ENCODE assay signal across 7 mouse cellular contexts in genomic region chr17:56425941-56426340, GRCm38 (mm10). TPM values are rescaled to one million over a fixed set of nuclear protein-coding genes. Genes with fewer than 3 reads are reported as not detected.
DNase-seq lines count a peak whose midpoint lies in the region; ATAC-seq lines count a peak whose summit lies in the region.

No protein-coding gene starts in this region.

- 33% methylated on average over 3 of the region's 3 CpGs for WGBS in lung, embryonic 16.5 days
- WGBS in forebrain, embryonic 14.5 days, result 21% methylated on average over 3 of the region's 3 CpGs
- WGBS in limb, embryonic 15.5 days, result 31% methylated on average over 3 of the region's 3 CpGs
- 42% methylated on average over 3 of the region's 3 CpGs for WGBS in stomach, embryonic 15.5 days

- H3K36me3 ChIP-seq in lung, embryonic 16.5 days (ENCODE audit: control insufficient read depth, insufficient read depth, low read length), result peaks cover 23% of the 10 kb centered on the region
- peaks cover 94% of the 10 kb centered on the region for H3K36me3 ChIP-seq in forebrain, embryonic 14.5 days (ENCODE audit: control insufficient read depth, insufficient read depth, low read length)
- H3K36me3 ChIP-seq in limb, embryonic 15.5 days, result peaks cover 67% of the 10 kb centered on the region
- peaks cover 34% of the 10 kb centered on the region for H3K36me3 ChIP-seq in stomach, embryonic 15.5 days

- peak overlapping the region; percentile 89 for H3K4me2 ChIP-seq in lung, embryonic 16.5 days (ENCODE audit: low read depth, low read length)
- peak overlapping the region; percentile 49 for H3K4me2 ChIP-seq in forebrain, embryonic 14.5 days (ENCODE audit: low read length)
- peak overlapping the region; percentile 82 for H3K4me2 ChIP-seq in limb, embryonic 15.5 days
- H3K4me2 ChIP-seq in stomach, embryonic 15.5 days, result peak overlapping the region; percentile 91

- peak overlapping the region; percentile 77 for H3K27ac ChIP-seq in lung, embryonic 16.5 days (ENCODE audit: low read length)
- H3K27ac ChIP-seq in forebrain, embryonic 14.5 days (ENCODE audit: low read depth, low read length), result peak overlapping the region; percentile 70; the same call in 1 of the 2 replicates
- H3K27ac ChIP-seq in limb, embryonic 15.5 days, result peak overlapping the region; percentile 83
- H3K27ac ChIP-seq in stomach, embryonic 15.5 days, result peak overlapping the region; percentile 80; the same call in 1 of the 2 replicates

- no peaks in the 10 kb centered on the region for H3K27me3 ChIP-seq in lung, embryonic 16.5 days (ENCODE audit: control insufficient read depth, insufficient read depth, low read depth, low read length)
- no peaks in the 10 kb centered on the region for H3K27me3 ChIP-seq in forebrain, embryonic 14.5 days (replicated peaks; ENCODE audit: control insufficient read depth, insufficient read depth, low read length)
- no peaks in the 10 kb centered on the region for H3K27me3 ChIP-seq in limb, embryonic 15.5 days
- H3K27me3 ChIP-seq in stomach, embryonic 15.5 days (replicated peaks), result no peaks in the 10 kb centered on the region

- no peaks in the 10 kb centered on the region for H3K9me3 ChIP-seq in lung, embryonic 16.5 days (ENCODE audit: control insufficient read depth, low read length)
- H3K9me3 ChIP-seq in forebrain, embryonic 14.5 days (replicated peaks; ENCODE audit: control insufficient read depth, low read length), result no peaks in the 10 kb centered on the region
- no peaks in the 10 kb centered on the region for H3K9me3 ChIP-seq in limb, embryonic 15.5 days
- H3K9me3 ChIP-seq in stomach, embryonic 15.5 days, result no peaks in the 10 kb centered on the region

- no peak for DNase-seq in lung, postnatal 10 days
- no peak for DNase-seq in forebrain, embryonic 14.5 days (ENCODE audit: low spot score)
- DNase-seq in yolk sac, embryonic 10.5 days (ENCODE audit: low spot score), result no peak
- no peak for DNase-seq in kidney, postnatal 25 days

- peak overlapping the region; percentile 57 for H3K4me3 ChIP-seq in lung, embryonic 16.5 days (ENCODE audit: low read length)
- peak overlapping the region; percentile 20; the same call in 1 of the 2 replicates for H3K4me3 ChIP-seq in forebrain, embryonic 14.5 days (ENCODE audit: low read depth, low read length)
- H3K4me3 ChIP-seq in limb, embryonic 15.5 days, result peak overlapping the region; percentile 54
- H3K4me3 ChIP-seq in stomach, embryonic 15.5 days (replicated peaks), result peak overlapping the region; percentile 50

- ATAC-seq in lung, embryonic 16.5 days (ENCODE audit: low read depth), result no peak
- ATAC-seq in forebrain, embryonic 14.5 days, result peak; percentile 7; the same call in 1 of the 2 replicates
- ATAC-seq in limb, embryonic 15.5 days (ENCODE audit: insufficient number of reproducible peaks, low FRiP score, low TSS enrichment, low read depth), result no peak
- ATAC-seq in stomach, embryonic 15.5 days (ENCODE audit: insufficient read depth, low FRiP score, low read depth), result no peak

- H3K4me1 ChIP-seq in lung, embryonic 16.5 days (replicated peaks; ENCODE audit: control insufficient read depth, insufficient read depth, low read length), result peaks cover 6% of the 10 kb centered on the region
- peaks cover 7% of the 10 kb centered on the region for H3K4me1 ChIP-seq in forebrain, embryonic 14.5 days (ENCODE audit: control insufficient read depth, insufficient read depth, low read length)
- H3K4me1 ChIP-seq in limb, embryonic 15.5 days, result peaks cover 23% of the 10 kb centered on the region
- H3K4me1 ChIP-seq in stomach, embryonic 15.5 days, result peaks cover 4% of the 10 kb centered on the region; the same call in 1 of the 2 replicates

- peak overlapping the region; percentile 78 for H3K9ac ChIP-seq in lung, embryonic 16.5 days (ENCODE audit: low read length)
- peak overlapping the region; percentile 59 for H3K9ac ChIP-seq in forebrain, embryonic 14.5 days (ENCODE audit: low read length)
- H3K9ac ChIP-seq in limb, embryonic 15.5 days, result peak overlapping the region; percentile 37
- H3K9ac ChIP-seq in stomach, embryonic 15.5 days, result peak overlapping the region; percentile 29

RNA-seq across cellular contexts. Expression of gene Ptprs, which starts 50.3 kb away (rescaled TPM):
- polyA plus RNA-seq in lung, embryonic 16.5 days (2015; fragmentation: Nextera tagmentation; extraction: Ambion mirVana), result 59.1 and 59.9 TPM in 2 replicates
- polyA plus RNA-seq in forebrain, embryonic 14.5 days (2014; fragmentation: Nextera tagmentation; extraction: Ambion mirVana), result 248 and 319 TPM in 2 replicates
- polyA plus RNA-seq in limb, embryonic 15.5 days (2015; fragmentation: Nextera tagmentation; extraction: Ambion mirVana), result 85.4 and 96.3 TPM in 2 replicates
- polyA plus RNA-seq in stomach, embryonic 15.5 days (2015; fragmentation: Nextera tagmentation; extraction: Ambion mirVana), result 71.8 and 81.2 TPM in 2 replicates
